Mouse (Mus musculus): ENCODE measurements around the gene Igsf9. TPM values are rescaled to one million over a fixed set of nuclear protein-coding genes. Genes with fewer than 3 reads are reported as not detected.

Gene Igsf9
- 10 to 100 TPM in 14 of 26 experiments, 1 to 10 TPM in 12; 3.3 to 66.1 (median 16.9) TPM for total RNA-seq (2018; cell fraction: chromatin; rRNA removed)
- 1 to 10 TPM in 15 of 26 experiments, under 1 TPM in 11; 0.43 to 3.6 (median 1.3) TPM for total RNA-seq (2018; cell fraction: cytosol; rRNA removed)
- 10 to 100 TPM in 15 of 26 experiments, 1 to 10 TPM in 11; 3.2 to 47.9 (median 14.3) TPM for total RNA-seq (2018; cell fraction: nucleus; rRNA removed)
- 0.24 to 1.5 TPM (median 0.64 TPM) in 3 replicates for polyA plus RNA-seq (2018)

DNA sequence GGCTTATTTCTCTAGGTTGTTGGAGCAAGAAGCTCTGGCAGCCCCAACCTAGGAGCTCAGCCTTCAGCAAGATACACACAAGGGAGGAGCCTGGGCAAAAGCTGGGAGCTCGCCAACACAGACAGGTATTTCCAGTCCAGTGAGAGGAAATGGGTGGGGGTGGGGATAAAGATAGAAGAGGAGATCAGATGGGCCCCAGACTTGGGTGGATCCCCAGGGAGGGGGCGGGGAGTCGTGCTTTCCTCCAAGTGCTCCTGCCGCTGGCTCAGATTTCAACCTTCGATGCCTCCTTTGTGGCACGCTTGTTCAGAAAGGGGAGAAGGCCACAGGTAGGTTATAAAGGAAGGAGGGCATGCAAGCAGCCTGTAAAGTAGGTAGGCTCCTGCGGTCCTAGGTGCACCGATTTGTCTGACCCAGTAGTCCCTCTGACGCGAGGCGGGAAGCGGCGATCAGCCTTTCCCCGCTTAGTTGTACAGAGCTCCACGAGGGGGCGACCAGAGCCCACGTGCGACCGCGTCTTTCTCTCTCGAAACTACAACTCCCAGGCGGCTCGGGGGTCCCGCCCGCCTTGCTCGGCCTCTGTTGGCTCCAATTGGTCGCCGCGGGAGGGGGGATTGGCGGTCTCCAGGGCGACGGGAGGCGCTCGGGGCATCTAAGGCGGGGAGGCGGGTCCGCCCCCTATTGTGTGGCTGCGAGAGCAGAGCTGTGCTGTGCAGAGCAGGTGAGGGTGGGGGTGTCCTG is at the start of gene Igsf9:
Gene Igsf9, plus strand, starts transcription at position 249 of the 741 bp plus-strand sequence.
- Histone ChIP-seq H3K36me3 (ENCODE audit: inconsistent target) (no peaks in the 10 kb centered on the region), H3K4me3 (ENCODE audit: inconsistent target) (peak within 1 kb of the TSS; percentile 11; the same call in 1 of the 2 replicates), H3K27ac (no peak within 1 kb of the TSS), H3K79me2 (ENCODE audit: inconsistent target) (peaks cover under 1% of the 10 kb centered on the region; the same call in 1 of the 2 replicates)
- WGBS (ENCODE audit: missing documents): 4% methylated on average over 32 of the region's 38 CpGs

DNA sequence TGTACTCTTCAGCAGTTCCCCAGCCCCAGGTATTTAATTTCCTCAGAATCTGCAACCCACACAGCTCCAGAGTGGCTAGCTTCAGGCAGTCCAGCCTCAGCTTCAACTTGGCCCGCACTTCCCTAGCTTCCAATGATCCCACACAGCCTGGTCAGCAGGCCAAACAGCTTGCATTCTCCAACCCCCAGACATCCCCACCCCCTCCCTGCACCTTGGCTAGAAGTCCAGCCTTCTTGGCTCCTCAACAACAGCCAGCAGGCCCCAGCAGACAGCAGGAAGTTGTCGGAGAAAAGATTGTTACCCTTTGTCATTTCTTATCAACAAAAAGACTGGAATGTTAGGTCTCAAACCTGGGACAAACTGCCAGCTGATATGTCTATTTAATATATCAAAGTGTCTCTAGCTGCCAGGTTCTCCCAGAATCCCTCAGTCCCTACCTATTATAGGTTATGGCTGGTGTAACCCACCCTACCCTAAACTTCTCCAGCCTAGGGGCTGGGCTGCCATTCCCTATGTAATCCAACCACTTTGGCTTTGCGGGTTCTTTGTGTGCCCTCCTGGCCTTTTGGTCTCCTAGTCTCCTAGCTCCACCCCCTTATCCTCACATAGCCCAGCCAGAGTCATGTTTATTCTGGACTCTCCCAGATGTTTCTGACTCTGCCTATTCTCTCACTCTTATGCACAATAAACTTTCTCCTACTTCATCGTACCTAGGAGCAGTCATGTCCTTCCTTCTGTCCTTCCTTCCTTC is 49.6 kb upstream of the Igsf9 start:
- 83% methylated on average over 4 of the region's 4 CpGs for WGBS (ENCODE audit: missing documents)
- no peaks in the 10 kb centered on the region for H3K79me2 ChIP-seq (ENCODE audit: inconsistent target)
- H3K4me3 ChIP-seq (ENCODE audit: inconsistent target): no peak overlapping the region
- H3K36me3 ChIP-seq (ENCODE audit: inconsistent target): no peaks in the 10 kb centered on the region
- H3K27ac ChIP-seq: no peak overlapping the region

GRCm38 (mm10) chr1:172432587-172432955 is 49.0 kb upstream of the Igsf9 start:
- Histone ChIP-seq H3K4me3 (ENCODE audit: inconsistent target) (no peak overlapping the region), H3K36me3 (ENCODE audit: inconsistent target) (no peaks in the 10 kb centered on the region), H3K27ac (no peak overlapping the region), H3K79me2 (ENCODE audit: inconsistent target) (no peaks in the 10 kb centered on the region)
- WGBS (ENCODE audit: missing documents): 94% methylated on average over 3 of the region's 3 CpGs

DNA sequence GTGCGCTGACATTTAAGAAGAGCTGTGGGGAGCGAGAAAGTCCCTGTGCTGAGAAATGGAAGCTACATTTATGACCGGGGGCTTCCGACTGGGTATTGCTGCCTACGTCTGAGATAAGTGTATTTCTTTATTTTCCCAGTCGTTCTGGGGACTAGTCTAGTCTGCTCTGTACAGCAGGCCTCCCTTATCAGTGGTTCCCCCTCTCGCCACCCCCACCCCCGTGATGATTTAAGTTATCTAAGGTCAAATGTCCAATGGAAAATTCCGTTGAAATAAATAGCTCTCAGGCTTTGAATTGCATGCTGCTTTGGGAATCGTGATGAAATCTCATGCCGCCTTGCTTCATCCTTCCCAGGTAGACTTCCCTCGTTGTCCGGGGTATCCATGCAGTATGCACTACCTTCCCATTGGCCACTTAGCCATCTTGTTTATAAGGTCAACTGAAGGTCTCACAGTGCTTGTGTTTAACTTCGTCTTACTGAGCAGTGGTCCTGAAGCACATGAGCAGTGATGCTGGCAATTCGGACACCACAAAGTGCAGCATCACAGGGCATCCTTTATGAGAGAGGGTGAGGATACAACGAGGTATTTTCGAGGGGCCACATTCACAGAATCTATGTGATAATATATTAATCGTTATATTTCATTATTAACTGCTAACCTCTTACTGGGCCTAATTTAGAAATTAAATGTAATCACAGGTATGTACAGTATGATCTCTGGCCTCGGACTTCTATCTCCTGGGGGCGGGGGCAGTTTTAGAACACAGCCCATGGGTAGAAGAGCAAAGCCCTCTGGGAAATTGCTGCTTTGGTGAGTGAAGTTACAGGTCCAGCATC is 48.4 kb upstream of the Igsf9 start:
- WGBS (ENCODE audit: missing documents): 94% methylated on average over 20 of the region's 20 CpGs
- Histone ChIP-seq H3K27ac (no peak overlapping the region), H3K4me3 (ENCODE audit: inconsistent target) (no peak overlapping the region), H3K36me3 (ENCODE audit: inconsistent target) (no peaks in the 10 kb centered on the region), H3K79me2 (ENCODE audit: inconsistent target) (no peaks in the 10 kb centered on the region)

GRCm38 (mm10) chr1:172433851-172434165 is 47.8 kb upstream of the Igsf9 start:
- WGBS (ENCODE audit: missing documents): 79% methylated on average over 4 of the region's 4 CpGs
- no peaks in the 10 kb centered on the region for H3K79me2 ChIP-seq (ENCODE audit: inconsistent target)

GRCm38 (mm10) chr1:172436785-172437184 is 44.8 kb upstream of the Igsf9 start:
- WGBS (ENCODE audit: missing documents): 84% methylated on average over 6 of the region's 6 CpGs
- no peak overlapping the region for H3K4me3 ChIP-seq (ENCODE audit: inconsistent target)
- H3K27ac ChIP-seq: no peak overlapping the region
- H3K36me3 ChIP-seq (ENCODE audit: inconsistent target): no peaks in the 10 kb centered on the region
- no peaks in the 10 kb centered on the region for H3K79me2 ChIP-seq (ENCODE audit: inconsistent target)

More at GRCm38 (mm10) chr1:172433851-172434165, 47.8 kb upstream of the Igsf9 start:
- no peak overlapping the region for H3K4me3 ChIP-seq (ENCODE audit: inconsistent target)
- no peak overlapping the region for H3K27ac ChIP-seq
- H3K36me3 ChIP-seq (ENCODE audit: inconsistent target): no peaks in the 10 kb centered on the region

GRCm38 (mm10) chr1:172438621-172439020 is 43.0 kb upstream of the Igsf9 start:
- H3K27ac ChIP-seq: no peak overlapping the region
- no peaks in the 10 kb centered on the region for H3K79me2 ChIP-seq (ENCODE audit: inconsistent target)
- no peak overlapping the region for H3K4me3 ChIP-seq (ENCODE audit: inconsistent target)
- 94% methylated on average over 2 of the region's 2 CpGs for WGBS (ENCODE audit: missing documents)
- no peaks in the 10 kb centered on the region for H3K36me3 ChIP-seq (ENCODE audit: inconsistent target)

DNA sequence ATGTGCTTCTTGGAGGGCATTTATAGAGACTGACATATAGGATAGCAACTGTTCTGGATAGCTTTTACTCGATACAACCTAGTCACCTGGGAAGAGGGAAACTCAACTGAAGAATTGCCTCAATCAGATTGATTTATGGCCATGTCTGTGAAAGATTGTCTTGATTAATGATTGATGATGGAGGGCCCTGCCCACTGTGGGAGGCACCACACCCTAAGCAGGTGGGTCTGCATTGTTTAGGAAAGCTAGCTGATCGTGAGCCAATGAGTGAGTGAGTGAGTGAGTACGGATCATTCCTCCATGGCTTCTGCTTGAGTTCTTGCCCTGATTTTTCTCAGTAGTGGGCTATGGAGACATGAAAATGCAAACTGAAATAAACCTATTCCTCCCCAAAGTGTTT is 41.1 kb upstream of the Igsf9 start:
- Histone ChIP-seq H3K27ac (no peak overlapping the region), H3K79me2 (ENCODE audit: inconsistent target) (no peaks in the 10 kb centered on the region), H3K36me3 (ENCODE audit: inconsistent target) (no peaks in the 10 kb centered on the region), H3K4me3 (ENCODE audit: inconsistent target) (no peak overlapping the region)
- WGBS (ENCODE audit: missing documents): 91% methylated on average over 3 of the region's 3 CpGs

- Histone ChIP-seq H3K79me2 (ENCODE audit: inconsistent target) (no peaks in the 10 kb centered on the region), H3K36me3 (ENCODE audit: inconsistent target) (no peaks in the 10 kb centered on the region), H3K4me3 (ENCODE audit: inconsistent target) (no peak overlapping the region), H3K27ac (no peak overlapping the region)
- 92% methylated on average over 9 of the region's 9 CpGs for WGBS (ENCODE audit: missing documents)
These were observed 39.6 kb upstream of the Igsf9 start for GRCm38 (mm10) chr1:172441935-172442445.

DNA sequence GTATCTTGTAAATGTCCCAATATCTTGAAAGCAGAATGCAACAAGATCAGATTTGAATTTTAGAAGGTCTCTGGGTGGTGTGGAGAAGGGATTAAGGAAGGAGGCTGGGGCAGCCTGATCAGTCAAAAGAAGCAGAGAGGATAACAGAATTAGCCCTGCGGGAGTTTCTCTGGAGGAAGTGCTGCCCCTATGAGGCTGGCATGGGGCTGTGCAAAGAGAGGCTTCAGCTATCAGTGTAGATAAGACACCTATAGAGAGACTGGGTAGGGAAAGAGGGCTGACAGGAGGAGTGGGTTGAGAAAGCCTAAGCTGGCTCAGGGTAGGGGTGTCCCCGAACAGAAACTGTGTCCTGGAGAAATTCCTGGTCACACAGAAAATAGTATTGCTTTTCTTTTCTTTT is 31.4 kb upstream of the Igsf9 start:
- Histone ChIP-seq H3K27ac (no peak overlapping the region), H3K4me3 (ENCODE audit: inconsistent target) (no peak overlapping the region), H3K79me2 (ENCODE audit: inconsistent target) (no peaks in the 10 kb centered on the region), H3K36me3 (ENCODE audit: inconsistent target) (no peaks in the 10 kb centered on the region)
- WGBS (ENCODE audit: missing documents): 77% methylated on average over 2 of the region's 2 CpGs

- Histone ChIP-seq H3K4me3 (ENCODE audit: inconsistent target) (no peak overlapping the region), H3K27ac (peak overlapping the region; percentile 47; the same call in 1 of the 2 replicates), H3K36me3 (ENCODE audit: inconsistent target) (no peaks in the 10 kb centered on the region), H3K79me2 (ENCODE audit: inconsistent target) (no peaks in the 10 kb centered on the region)
- WGBS (ENCODE audit: missing documents): 5% methylated on average over 16 of the region's 17 CpGs
These were observed 30.6 kb upstream of the Igsf9 start for GRCm38 (mm10) chr1:172450848-172451470.

DNA sequence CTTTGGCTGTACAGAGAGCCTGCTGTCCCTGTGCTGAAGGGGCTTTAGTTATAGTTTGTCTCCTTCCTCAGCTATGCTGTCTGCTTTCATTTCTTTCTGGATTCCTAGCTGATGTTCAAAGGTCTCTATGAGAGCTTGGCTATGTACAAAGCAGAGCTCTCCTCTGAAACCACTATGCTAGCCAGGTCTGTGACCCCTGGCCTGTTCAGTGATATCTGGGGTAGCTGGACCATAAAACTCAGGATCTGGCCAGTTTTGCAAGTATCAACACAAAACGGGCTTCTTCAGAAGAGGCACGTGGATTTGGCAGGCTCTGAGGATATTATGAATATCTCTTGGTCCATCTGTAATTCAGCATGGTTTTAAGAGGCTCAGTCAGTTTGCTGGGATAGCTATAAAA is 28.7 kb upstream of the Igsf9 start:
- no peak overlapping the region for H3K4me3 ChIP-seq (ENCODE audit: inconsistent target)
- no peaks in the 10 kb centered on the region for H3K79me2 ChIP-seq (ENCODE audit: inconsistent target)
- no peaks in the 10 kb centered on the region for H3K36me3 ChIP-seq (ENCODE audit: inconsistent target)
- H3K27ac ChIP-seq: no peak overlapping the region
- 93% methylated on average over 2 of the region's 2 CpGs for WGBS (ENCODE audit: missing documents)

- no peak overlapping the region for H3K27ac ChIP-seq
- WGBS (ENCODE audit: missing documents): 96% methylated on average over 2 of the region's 2 CpGs
- H3K79me2 ChIP-seq (ENCODE audit: inconsistent target): no peaks in the 10 kb centered on the region
- no peak overlapping the region for H3K4me3 ChIP-seq (ENCODE audit: inconsistent target)
- no peaks in the 10 kb centered on the region for H3K36me3 ChIP-seq (ENCODE audit: inconsistent target)
These were observed 27.8 kb upstream of the Igsf9 start for GRCm38 (mm10) chr1:172453810-172454209.

DNA sequence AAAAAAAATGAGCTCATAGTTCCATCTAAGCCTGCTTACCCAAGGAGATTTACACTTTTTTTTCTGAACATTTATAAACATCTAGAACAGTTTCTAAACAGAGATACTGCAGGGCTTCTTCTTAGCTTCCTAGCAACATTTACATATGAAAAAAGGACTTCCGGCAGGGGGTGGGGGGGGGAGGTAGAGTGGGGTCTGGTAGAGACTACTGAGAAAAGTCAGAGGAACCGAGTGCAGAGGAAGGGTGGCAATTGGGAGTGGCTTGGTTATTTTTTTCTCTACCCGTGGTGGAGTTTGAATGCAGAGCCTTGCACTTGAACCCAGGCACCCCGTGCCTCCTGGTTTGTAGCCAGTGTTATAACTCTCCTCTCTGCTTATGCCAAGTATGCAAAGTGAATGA is 26.2 kb upstream of the Igsf9 start:
- H3K27ac ChIP-seq: peak overlapping the region; percentile 93
- 4% methylated on average over 4 of the region's 4 CpGs for WGBS (ENCODE audit: missing documents)
- no peaks in the 10 kb centered on the region for H3K36me3 ChIP-seq (ENCODE audit: inconsistent target)
- no peaks in the 10 kb centered on the region for H3K79me2 ChIP-seq (ENCODE audit: inconsistent target)
- no peak overlapping the region for H3K4me3 ChIP-seq (ENCODE audit: inconsistent target)

All from macrophage (primary cell).